Mouse (Mus musculus): ENCODE data around the gene Suv39h1.
"Not testable (repeated sequence)": the region's sequence is repeated elsewhere in the genome, so short reads cannot be mapped to it uniquely, and the experiment has no call there.

The Suv39h1 gene

DNA sequence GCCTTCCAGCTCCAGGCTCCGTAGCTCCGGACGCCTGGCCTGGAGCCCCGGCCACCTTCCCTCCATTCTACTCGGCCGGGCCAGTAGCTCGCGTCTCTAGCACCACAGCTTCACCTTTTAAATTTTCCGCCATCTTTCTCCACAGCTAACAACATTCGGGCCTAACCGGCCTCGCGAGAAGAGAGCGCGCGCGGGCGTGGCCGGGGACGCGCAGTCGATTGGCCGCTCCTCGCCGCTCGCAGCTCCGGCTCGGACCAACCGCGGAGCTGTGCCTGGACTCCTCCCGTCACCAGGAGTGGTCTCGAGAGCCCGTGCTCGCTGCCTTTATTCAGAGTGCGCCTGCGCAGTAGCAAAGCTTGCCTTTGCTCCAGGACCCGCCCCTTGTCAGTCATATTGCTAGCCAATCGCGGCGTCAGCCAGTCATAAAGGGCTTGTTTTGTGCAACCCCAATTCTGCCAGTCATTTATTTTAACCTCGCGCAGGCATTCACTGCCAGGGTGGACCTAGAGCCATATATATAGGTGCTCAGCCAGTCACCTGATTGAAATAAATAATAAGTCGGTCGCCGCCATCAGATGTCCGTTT is at the start of gene Suv39h1:
Gene Suv39h1, minus strand, starts transcription at position 331 of the 585 bp plus-strand sequence.
- DNase-seq (ENCODE audit: low spot score in 2 of 2): peak; percentile 65 to 86

DNA sequence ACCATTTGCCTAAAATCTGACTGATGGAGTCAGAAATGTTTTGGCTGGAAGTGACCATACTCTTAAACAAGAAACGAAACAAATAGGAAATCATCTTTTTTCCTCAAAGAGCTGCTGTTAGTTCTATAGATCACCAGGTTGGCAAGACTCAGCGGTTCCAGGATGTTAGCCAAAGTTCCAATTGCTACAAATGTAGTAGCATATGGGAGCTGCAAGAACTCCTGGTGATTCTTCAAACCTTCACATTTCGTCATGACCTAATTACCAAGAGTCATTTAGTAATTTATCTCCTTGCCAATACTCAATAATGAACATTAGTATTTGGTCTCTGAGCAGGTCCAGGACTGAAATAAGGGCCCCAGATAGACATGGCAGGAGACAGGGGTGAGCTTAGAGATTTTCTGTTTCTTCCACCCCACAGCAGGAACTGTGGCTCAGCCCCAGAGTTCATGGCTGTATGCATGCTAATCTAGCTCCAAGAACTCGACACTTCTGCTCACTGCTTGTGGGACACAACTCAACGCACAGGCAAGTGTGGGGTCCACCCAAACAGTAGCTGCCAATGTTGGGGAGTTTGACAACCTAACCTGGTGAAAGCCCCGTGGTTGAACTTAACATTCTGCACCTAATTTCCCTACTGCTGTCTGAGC is 49.4 kb upstream of the Suv39h1 start:
- DNase-seq (ENCODE audit: low spot score in 2 of 2): no peak

DNA sequence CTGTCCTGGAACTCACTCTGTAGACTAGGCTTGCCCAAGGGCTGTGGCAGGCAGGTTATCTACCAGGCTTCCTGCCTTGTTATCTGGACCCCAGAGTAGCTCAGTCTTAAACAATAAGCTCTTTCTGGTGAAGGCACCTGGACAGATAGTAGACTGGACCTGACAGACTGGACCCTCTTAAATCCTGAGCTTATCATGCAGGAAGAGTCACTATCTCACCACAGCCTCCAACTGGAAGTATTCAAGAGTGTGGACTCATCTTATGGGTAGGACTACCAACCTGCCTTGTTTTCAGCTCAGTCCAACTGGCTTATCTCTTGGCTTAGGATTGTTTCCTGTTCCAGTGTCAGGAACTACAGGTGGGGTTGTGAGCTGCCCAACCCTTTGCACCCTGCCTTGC is 42.7 kb upstream of the Suv39h1 start:
- no peak for DNase-seq (ENCODE audit: low spot score in 2 of 2)

DNA sequence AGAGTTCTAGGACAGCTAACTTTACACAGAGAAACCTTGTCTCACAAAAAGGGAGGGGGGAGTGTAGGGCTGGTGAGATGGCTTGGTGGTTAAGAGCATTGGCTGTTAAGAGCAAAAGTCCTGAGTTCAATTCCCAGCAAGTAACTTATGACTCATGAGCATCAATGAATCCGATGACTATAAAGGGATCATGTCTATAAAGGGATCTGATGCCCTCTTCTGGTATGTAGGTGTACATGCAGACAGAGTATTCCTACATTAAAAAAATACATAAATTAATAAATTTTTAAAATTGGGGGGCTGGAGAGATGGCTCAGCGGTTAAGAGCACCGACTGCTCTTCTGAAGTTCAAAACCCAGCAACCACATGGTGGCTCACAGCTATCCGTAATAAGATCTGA is 40.7 kb upstream of the Suv39h1 start:
- no peak for DNase-seq (ENCODE audit: low spot score in 2 of 2)

DNA sequence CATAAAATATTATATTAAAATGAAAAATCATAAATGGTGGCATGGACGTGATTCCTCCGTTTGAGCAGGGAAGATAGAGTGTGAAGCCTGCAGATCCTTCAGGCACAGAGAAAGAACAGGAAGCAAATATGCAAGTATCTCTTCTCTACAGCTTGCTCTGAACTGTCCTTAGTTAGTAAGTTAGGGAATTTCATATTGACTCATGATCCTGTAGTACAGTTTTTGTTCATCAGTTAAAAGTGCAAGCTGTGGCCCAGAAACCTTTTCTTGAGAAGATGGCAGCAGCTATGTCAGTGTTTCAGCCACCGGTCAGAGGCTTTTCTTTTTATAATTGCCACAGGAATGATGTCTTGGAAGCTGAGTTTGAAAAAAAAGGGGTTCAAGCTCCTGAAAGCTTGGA is 30.5 kb upstream of the Suv39h1 start:
- DNase-seq (ENCODE audit: low spot score in 2 of 2): no peak

DNA sequence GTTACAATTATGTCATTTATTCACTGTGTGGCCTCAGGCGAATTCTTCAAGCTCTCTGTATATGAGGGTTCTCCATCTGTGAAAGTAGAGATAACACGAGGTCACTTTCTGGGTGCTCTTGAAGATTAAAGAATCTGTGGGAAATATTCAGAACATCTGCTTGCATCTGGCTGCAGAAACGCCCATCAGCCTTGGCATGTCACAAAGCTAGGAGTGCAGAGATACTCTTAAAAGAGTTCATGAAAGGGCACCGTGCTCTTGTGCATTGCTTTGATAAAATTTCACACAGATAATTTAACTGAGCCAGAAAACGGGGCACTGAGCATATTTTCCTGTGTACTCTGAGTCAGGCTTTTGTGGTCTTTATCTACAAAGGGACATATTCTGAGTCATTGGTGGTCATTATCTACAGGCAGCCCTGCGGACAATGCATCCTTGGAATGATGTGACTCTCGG is 27.7 kb upstream of the Suv39h1 start:
- no peak for DNase-seq (ENCODE audit: low spot score in 2 of 2)

DNA sequence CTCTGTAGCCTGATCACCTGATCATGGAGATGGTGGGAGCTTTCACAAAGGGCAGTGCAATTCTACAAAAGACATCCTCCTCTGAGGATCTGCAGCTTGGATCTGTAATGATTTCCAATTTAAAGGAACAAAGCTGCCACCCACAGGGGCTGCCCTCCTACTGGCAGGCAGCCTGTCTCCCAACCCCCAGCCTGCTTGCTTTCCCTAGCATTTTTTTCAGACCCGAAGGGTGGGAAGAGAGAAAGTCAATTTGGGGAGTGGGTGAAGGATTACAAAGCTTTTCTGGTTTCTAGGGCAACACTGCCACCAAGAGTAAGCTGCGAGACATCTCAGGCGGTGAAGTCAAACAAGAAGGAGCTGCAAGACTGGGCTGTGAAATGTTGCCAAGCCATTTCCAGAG is 26.5 kb upstream of the Suv39h1 start:
- DNase-seq (ENCODE audit: low spot score in 2 of 2): peak; percentile 22 to 73

DNA sequence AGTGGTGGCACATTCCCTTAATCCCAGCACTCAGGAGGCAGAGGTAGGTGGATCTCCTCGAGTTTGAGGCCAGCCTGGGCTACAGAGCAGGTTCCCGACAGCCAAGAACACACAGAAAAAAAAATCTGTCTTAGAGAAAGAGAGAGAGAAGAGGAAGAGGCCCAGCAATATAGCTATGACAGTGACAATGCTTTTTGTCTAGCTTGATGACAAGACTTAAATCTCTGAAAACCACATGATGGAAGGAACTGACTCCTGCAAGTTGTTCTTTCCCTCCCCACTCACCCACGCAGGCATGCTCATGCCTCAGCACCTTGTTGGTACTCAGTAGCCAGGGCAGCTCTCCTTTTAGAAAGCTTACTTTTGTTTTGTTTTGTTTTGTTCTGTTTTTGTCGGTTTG is 24.9 kb upstream of the Suv39h1 start:
- no peak for DNase-seq (ENCODE audit: low spot score in 2 of 2)

DNA sequence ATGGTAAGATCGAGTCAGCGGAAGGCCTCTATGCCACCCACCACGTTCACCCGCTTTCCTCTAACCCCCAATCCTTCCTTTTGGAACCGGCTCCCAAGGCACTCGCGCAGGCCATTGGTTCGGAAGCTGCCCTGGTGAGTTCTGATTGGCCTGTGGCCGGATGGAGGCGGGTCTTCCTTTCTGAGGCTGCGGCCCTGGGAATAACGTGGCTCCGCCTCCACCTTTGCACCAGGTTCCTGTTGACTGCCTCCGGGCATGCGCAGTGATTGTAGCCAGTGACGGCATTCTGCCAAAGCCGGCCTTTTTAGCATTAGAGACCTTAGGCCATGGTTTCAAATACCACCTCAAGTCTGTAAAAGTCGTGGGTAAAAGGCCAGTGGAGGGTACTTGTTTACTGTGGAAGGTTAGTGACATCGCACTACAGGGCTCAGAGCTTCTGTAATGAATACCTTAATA is 22.3 kb upstream of the Suv39h1 start:
- peak; percentile 77 to 93 for DNase-seq (ENCODE audit: low spot score in 2 of 2)

DNA sequence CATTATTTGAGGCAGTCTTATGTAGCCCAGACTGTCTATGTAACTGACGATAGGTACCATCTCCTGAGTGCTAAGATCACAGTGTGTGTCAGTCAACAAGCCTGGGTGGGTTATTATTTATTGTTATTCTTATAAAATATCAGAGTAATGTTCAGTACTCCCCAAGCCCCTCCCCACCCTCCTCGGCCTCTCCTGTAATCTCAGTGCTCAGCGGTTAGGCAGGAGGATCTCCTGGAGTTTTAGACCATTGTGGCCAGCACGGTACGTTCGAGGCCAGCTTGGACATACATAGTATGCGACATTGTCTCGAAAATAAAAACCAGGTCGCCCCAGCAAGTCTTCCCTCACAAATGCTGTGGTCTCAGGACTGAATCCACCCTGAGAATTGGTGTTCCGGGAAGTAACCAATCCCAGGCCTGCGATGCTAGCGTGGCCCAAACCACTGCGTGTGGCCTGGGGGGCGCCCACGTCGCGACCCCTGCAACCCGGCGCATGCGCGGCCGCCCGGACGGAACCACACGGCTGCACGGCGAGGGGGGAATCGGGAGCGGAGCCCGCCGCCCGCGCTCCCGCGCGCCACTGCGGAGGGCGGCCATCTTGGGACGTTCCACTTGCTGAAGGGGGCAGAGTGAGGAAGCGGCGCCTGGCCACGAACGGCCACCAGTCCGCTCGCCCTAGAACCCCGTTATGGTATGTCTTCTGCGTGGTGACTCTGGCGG is 21.7 kb upstream of the Suv39h1 start:
- peak; percentile 49 to 84 for DNase-seq (ENCODE audit: low spot score in 2 of 2)

DNA sequence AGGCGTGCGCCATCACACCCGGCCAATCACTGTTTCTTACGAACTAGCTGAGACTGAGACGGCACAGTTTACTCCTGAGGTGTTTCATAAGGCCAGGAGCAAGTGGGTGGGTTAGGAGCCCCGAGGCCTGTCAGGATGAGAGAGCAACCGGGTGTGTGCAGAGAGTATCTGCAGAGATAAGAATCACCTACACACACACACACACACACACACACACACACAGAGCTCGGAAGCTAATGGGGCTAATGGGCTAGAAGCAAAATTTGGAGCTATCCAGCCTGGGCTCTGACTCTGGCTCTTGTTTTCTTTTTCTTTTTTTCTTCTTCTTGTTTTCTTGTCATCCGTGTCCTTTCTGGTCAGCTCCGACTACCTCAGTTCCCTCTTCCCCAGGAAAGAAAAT is 21.0 kb upstream of the Suv39h1 start:
- no peak for DNase-seq (ENCODE audit: low spot score in 2 of 2)

DNA sequence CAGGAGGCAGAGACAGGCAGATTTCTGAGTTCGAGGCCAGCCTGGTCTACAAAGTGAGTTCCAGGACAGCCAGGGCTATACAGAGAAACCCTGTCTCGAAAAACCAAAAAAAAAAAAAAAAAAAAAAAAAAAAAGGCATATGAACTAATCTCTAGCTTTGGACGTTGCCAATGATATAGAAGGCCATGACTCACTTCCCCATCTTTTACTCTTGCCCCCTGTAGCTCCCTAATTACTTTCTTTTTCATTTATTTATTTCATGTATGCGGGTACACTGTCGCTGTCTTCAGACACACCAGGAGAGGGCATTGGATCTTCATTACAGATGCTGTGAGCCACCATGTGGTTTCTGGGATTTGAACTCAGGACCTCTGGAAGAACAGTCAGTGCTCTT is 16.4 kb upstream of the Suv39h1 start:
- not testable (repeated sequence) for DNase-seq (ENCODE audit: low spot score in 2 of 2)

DNA sequence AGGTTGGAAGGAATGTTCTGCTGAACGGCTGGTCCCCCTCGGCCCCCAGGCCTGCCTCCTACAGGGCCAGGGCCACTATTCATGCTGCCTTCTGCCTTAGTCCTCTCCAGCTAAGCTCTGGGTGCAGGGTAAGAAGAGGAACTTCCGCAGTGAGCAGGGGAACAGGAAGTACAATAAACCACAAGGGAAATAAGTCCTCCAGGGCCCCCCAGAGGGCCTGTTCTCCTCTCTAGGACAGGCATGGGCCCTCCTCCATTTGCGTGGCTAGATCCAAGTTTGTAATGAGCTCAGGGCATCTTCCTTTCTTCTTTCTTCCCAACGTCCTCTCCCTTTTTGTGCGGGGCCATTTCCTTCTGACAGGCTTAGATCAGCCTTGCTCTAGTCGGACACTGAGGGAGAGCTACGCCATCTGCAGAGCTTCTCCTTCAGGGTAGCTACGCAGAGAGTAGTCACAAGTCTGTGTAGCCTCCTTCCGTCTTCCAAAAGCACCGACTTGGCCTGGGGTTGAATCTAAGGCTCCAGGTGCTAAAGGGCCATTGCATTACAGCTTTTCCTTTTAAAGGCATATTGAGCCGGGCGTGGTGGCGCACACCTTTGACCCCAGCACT is 15.9 kb upstream of the Suv39h1 start, which contains the start of gene Was:
Gene Was, minus strand, starts transcription at position 153 of the 608 bp plus-strand sequence.
- DNase-seq (ENCODE audit: low spot score in 2 of 2): no peak

DNA sequence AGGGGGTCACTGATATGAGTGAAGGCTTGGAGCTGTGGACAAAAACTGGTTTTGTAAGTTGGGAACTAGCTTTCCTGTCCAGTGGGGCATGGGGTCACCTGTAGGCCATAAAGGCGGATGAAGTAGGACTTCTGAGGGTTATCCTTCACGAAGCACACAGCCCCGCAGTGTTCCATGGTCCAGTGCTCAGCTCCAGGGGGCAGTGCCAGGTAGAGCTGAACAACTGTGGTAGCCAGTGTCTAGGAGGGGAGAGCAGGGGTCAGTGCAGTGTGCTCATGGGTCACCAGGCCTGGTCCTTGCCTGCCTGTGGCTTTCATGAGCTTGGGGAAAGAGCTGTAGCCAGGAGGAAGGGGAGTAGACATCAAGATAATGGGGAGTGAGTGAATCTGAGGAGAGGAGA is 15.2 kb upstream of the Suv39h1 start:
- DNase-seq (ENCODE audit: low spot score in 2 of 2): no peak

DNA sequence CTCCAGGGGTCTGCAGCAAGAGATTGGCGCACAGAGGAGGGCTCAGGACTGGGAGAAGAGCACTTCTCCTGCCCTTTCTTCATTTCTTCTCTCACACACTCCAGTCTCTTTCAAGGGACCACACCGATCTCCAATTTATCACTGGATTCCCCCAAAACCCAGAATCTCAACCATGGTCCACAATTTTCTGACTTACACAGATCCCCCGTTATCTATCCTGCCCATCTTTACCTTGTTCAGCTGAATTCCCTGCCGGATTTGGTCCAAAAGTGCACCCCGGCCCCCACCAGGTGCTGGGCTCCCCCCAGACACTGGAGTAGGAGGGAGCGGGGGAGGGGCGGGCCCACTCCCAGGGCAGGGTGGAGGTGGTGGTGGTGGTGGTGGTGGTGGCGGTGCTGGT is 11.1 kb upstream of the Suv39h1 start:
- no peak for DNase-seq (ENCODE audit: low spot score in 2 of 2)

DNA sequence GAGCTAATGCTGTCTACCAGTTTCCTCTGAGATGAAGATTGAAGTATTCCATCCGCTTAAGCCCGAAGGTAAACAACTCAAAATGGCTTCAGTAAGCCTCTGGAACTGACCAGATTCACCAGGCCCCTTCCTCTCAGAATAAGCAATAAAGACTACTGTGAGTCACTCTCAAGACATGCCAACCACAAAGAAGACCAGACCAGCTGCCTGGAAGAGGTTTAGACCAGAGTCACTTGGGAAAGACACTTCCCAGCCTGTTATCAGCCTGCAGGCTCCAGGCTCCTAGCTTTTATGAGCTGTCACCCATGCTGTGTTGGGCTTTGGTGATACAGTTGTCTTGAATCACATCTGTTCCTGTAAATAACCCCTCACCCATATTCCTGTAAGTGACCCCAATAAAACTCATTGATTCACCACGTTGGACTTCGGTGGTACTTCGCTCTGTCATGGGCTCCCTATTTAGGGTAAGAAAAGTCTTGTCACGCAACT is 10.3 kb upstream of the Suv39h1 start:
- DNase-seq (ENCODE audit: low spot score in 2 of 2): no peak

DNA sequence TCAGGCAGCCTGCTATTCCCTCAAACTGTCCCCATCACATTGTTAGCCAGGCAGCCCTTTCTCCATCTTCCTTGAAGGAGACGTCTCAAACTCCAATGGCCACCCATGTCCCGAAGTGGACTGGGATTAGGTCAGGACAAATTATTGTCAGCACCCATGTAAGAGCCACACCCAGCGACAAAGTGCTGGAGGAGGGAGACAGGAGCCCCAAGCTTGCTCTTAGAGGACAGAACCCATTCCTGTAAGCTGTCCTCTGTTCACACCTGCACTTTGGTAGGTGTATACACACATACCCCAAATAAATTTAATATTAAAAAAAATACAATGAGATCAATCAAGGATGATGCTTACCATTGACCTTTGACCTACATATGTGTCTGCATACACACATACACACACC is 544 bp upstream of the Suv39h1 start:
- no peak for DNase-seq (ENCODE audit: low spot score in 2 of 2)

DNA sequence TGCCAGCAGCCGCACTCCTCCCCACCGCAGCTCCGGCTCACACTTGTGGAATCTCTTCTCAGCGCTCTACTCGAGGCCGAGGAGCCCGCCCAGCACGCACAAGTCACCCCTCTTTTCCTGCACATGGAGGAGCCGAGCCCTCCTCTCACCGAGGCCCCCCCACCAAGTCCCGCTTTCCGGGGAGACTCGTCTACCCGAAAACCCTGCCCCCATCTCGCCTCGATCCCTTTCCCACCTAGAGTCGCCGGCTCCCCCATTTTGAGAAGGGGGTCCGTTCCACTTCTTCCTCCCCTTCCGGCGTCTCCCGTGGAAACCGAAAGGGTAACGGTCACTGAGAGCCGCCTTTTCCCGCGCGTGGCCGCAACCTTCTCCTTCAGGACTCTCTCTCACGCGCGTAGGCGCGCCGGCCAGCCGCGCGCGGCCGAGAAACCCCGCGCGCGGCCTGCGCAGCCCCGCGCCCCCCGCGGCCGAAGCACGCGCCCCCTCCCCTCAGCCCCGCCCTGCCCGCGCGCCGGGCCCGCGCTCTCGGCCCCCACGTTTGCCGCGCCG is 605 bp downstream of the Suv39h1 start:
- peak in 1 of 2 experiments; percentile 32 for DNase-seq (ENCODE audit: low spot score in 2 of 2)

DNA sequence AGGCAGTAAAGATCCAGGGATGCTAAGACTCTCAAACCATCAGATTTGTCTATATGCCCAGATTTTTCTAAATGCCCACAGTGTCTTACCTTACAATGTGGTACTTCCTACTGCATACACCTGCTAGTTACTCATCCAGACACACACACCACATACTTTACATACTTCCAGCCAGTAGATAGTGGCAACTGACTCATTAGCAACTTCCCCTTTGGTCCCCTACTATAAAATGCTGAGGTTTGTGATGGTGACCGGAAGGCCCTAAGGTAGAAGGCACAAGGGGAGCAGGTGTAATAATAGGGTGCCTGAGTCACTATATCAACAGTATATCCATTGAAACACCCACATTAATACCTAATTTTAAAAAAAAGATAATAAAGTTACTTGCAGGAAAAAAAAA is 5.4 kb downstream of the Suv39h1 start:
- DNase-seq (ENCODE audit: low spot score in 2 of 2): no peak

DNA sequence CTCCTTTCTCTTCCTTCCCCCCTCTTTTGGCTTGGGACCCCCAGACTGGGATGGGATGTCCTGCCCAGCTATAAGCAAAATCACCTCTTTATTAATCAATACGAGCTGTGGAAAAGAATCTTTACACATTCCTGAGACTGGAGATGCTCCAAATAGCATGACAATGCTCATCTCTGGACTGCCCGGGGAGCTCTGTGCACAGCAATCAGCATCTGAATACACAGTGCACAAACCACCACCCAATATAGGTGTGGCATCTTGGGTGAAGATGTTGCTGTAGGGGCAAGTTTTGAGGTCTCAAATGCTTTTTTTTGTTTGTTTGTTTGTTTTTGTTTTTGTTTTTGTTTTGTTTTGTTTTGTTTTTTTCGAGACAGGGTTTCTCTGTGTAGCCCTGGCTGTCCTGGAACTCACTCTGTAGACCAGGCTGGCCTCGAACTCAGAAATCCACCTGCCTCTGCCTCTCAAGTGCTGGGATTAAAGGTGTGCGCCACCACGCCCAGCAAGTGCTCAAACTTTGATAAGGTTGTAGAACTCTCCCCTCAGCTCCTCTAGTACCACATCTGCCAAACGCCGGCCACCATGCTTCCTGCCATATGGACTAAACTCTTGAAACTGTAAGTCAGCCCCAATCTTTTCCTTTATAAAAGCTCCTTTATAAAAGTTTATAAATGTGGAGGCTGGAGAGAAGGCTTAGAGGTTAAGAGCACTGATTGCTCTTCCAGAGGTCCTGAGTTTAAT is 23.3 kb downstream of the Suv39h1 start:
- DNase-seq (ENCODE audit: low spot score in 2 of 2): not testable (repeated sequence)

DNA sequence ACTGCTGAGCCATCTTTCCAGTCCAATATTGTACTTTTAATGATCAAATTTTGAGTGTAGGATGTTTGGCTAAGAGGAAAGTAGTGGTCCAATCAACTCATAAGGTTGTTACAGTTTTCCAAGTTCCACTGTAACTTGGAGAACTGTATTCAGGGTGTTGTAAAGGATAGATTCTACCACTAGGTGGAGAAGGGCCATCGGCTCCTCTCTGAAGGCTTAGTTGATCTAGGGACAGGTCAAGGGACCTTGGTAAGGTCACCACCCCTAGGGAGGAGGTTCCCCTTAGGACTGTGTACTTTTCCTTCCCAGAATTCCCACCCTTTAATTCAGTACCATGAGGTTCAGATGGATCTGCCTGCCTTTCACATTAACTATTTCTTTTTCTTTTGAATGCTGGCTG is 41.6 kb downstream of the Suv39h1 start:
- no peak for DNase-seq (ENCODE audit: low spot score in 2 of 2)

Measured in cerebellum, postnatal 4 days (tissue).